Mouse (Mus musculus) urinary bladder, postnatal 25 days (tissue): Measurements from ENCODE around the gene Hnrnpu.
A peak's percentile ranks its signal among the peaks of the same experiment; 100 is the strongest.
"Not testable (repeated sequence)": the region's sequence is repeated elsewhere in the genome, so short reads cannot be mapped to it uniquely, and the experiment has no call there.

ENCODE experiments used
- DNase-seq: peaks from one replicate; pipeline ENCODE4 v3.0.0; 2022; ENCODE audit warnings: low spot score

Gene Hnrnpu

DNA sequence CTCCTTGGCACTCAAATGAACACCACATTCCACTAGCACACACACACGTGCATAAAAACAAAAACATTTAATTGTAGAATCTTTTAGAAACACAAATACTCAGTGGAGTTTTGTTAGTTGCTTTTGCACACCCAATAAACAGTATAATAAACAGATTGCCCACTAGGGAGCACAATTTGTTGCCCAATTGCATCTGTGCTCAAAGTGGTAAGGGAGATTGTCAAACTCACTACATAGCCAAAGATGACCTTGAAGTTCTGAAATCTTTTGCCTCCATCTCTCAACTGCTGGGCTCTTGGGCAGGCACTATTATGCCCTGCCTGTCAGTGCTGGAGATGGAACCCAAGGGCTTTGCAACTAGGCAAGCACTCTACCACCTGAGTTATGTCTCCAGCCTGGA is 27.5 kb downstream of the Hnrnpu start:
- no peak for DNase-seq

DNA sequence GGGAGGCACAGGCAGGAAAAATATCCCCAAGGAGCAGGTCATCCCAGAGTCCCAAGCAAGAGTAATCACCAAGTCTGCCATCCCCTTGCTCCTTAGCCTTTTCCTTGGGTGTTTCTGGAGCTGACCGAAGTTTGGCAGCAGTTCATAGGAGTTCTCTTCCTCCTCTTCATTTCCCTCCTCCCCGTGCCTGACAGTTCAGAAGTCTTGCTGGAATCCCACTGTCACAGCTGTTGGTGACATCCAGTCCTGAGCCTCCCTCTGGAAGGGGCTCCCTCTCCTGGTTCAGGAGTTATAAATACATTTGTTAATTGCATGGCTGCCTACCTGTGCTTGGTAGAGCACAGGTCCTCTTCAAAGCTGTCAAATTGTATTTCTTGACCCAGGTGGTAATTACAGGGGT is 28.1 kb downstream of the Hnrnpu start:
- DNase-seq, result no peak

DNA sequence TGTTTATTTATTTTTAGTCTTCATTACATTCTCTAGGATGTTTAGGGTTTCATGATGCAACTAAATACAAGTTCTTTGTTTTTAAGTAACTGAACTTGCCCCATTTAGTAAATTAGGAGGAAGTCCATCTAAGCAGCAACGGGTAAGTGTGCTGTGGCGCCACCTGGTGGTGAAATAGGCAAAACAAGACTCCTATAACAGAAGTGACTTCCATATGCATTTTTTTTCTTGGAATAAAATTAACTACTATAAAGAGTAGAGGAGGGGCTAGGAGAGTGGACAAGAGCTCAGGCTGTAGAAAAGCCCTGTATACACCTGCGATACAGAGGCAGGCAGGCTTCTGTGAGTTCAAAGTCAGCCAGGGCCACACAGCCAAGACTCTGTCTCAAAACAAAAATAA is 34.2 kb downstream of the Hnrnpu start:
- peak; percentile 79 for DNase-seq

DNA sequence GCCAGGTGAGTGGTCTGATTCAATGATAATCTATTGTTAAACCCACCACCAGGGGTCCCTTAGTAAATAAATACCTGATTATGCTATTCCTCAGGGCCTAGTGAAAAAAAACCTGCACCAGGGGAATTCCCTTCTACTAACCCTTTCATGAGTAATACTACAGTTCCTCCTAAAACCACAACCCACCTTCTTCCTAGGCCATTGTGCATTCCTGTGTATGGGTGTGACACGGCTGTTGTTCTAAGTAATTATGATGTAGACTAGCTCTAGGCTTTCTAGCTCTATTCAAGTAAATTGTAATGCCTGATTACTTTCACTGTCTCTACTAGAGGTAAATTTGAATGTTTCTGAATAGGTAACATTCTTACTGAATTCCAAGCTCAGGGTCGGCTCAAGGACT is 36.3 kb downstream of the Hnrnpu start:
- not testable (repeated sequence) for DNase-seq

DNA sequence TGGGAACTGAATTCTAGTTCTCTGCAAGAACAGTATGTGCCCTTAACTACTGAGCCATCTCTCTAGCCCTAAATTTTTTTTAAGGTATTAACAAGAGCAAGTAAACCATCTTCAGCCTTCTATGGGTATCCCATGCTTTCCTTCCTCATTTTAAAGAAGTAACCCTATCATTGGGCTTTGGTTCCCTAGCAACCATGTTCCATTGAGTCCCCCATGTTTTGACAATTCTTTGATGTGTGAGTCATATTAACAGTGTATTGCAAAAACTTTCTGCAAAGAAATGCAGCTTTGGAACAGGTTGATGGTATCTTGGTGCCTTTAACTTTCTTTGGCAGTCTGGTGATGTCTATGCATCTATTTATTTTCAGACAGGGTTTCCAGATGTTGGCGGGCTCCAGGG is 43.5 kb downstream of the Hnrnpu start:
- DNase-seq, result no peak

DNA sequence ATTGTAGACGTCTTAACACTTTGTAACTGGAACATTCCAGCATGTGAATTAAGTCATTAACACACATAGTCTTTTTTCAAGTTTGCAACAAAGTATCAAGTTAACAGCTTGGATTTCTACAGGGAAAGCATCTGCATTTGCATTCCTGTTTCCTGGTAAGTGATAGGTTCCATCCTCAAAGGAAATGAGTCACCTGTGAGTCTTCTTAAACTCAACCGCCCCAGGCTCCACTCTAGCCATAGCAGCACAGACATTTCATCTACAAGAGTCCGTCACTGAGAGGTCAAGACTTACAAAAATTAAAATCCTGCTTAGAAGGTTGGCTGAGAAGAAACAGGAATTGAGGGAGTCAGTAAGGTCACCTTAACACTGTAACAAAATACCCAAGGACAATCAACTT is 45.9 kb downstream of the Hnrnpu start:
- no peak for DNase-seq

DNA sequence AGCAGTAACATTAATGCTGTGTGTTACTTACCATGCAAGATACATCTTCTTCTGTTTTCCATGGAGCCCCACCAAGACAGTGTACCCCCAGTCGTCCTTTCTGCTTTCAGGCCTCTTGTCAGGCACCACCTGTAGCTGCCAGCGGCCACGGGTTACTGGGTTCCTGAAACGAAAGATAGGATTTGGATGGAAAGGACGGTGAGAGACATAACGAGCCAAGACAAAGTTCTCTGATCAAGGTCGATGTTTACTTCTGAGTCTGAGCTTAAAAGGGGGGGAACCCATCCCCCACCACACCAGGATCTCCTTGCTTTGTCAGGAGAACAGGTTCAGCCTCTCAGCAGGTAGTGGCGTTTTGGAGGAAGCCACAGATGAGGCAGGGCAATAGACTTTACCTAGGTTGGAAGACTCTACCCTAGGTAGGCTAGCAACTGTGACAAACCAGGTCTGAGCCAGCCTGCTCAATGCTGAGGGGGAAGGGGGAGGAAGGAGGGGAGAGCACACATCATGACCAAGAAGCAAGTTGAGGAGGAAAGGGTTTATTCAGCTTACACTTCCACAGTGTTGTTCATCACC is 49.9 kb downstream of the Hnrnpu start:
- no peak for DNase-seq

DNA sequence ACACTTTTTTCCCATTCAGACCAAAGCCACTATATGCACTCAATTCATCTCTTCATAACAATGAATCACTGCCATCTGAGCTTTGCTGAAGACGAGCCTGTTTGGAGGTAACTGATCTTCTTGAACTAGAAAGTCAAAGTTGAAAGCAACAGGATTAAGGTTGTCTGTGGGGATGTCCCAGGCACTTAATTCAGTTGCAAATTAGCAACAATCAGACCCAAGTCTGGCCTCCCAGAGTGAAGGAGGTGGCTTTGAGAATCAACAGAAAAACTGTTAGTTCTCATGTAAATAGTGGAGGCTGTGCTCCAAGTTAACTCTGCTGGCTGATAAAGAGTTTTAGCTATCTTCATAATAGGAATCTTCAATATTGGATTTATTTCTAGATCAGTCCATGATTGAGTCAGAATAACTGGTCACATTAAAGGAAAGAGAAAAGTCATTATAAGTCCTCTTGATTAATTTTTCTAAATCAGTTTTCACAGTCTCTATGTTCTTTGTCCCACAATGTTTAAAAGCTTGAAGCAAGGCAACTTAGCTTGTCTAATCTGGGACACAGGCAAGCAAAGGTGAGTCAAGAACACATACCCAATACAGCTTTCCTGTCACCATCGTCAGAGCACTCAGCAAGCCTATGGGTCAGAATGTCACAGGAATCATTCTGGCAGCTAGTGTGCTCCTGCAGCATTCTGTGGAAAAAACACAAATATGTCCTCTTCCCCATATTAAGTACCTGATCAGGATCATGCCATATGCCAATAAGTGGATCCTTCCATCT is 53.5 kb downstream of the Hnrnpu start:
- no peak for DNase-seq

DNA sequence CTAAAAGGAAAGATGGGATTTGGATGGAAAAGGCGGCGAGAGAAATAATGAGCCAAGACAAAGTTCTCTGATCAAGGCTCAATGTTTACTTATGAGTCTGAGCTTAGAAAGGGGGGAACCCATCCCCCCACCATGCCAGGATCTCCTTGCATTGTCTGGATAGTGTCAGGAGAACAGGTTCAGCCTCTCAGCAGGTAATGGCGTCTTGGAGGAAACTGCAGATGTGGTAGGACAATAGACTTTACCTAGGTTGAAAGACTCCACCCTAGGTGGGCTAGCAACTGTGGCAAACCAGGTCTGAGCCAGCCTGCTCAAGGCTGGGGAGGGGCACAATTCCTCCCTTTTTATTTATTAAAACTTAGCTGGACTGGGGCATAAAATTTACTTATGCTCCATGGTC is 54.3 kb downstream of the Hnrnpu start:
- not testable (repeated sequence) for DNase-seq

DNA sequence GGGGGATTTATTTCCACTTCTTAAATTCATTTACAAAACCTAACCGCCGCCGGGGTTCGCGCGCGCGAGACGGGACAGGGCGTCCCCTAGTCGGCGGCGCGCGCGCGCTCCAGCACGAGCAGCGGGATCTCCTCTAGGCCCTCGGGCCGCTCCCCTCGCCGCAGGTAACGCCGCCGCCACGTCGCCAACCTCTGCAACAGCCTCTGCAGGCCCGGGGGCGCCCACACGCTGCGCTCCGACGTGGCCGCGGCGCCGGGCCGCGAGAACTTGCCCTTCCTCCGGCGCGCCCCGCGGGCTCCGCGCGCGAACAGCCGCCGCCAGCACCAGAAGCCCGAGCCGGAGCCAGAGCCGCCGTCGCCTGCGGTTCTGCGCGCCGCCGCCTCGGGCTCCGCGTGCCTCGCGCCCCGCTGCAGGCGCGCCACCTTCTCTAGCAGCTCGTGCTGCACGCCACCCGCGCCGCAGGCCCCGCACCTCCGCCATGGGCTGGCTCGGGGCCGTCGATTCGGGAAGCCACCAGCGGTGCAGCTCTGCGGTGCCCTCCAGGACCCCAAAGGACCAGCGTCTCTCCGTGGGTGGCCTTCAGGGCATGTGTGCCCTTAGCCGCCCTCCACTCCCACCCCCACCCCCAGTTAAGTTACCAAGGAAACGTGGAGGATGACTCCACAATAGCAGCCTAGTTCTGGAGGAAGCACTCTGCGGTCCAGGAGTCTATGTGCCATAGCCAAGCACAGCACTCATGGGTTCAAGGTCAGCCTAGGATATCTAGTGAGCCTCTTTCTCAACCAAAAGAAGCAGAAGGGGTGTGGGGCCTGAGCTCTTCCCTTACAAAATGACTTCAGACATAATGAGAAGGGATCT is 61.3 kb downstream of the Hnrnpu start:
- DNase-seq, result peak; percentile 37

DNA sequence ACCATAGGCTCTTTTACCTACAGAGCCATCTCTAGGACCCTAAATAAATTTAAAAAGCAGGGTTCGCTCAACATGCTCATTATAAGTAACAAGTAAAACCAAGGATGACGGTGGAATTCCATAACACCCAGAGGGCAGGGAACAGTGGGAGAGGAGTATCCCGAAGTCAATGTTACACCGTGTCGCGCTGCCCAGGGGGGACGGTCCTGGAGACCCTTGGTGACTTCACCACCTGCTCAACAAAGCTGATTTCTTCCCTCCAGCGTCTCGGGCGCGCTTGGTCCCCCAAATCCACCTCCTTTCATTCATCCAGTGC is 61.9 kb downstream of the Hnrnpu start:
- no peak for DNase-seq

DNA sequence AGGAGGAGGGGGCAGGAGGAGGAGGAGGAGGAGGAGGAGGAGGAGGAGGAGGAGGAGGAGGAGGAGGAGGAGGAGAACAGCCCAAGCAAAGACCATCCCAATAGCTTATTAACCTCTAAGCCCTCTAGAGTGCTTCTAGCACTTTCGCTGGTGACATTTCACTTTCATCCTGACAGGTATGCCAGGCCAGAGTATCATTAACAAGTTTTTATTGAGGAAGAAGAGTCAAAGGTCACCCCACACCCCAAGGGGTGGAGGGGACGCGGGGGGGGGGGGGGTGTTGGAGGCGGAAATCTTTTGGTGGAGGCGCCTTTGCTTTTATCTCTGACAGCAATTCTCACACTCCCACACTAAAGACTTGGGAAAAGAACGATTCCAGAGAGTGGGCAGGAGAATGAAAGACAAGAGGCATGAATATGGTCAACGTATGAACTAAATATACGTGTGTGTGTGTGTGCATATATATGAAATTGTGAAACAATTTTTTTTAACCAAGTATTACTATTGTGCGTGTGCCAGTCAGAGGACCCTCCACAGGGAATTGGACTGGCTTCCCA is 62.3 kb downstream of the Hnrnpu start:
- DNase-seq, result no peak
